Mouse (Mus musculus) limb, embryonic 14.5 days (tissue): ENCODE results near the gene Pprc1. TPM values are rescaled to one million over a fixed set of nuclear protein-coding genes. Genes with fewer than 3 reads are reported as not detected.
A peak's percentile ranks its signal among the peaks of the same experiment; 100 is the strongest.

Experiments
- ATAC-seq: fragments of 200-750 bp; cut with Nextera tagmentation; 2 replicates; pipeline ENCODE4 v1.8.0; 2017; ENCODE audit warnings: low read depth, moderate number of reproducible peaks, moderate TSS enrichment; ENCODE audit not compliant: low FRiP score
- DNase-seq: peaks from one replicate; pipeline ENCODE4 v3.0.0-alpha.2; 2015; ENCODE audit warnings: low spot score
- H3K27ac ChIP-seq: fragments of 300-500 bp; sonication (generic); replicated peaks from 2 replicates; pipeline ENCODE4 v1.5.1; 2014; ENCODE audit warnings: low read depth, mild to moderate bottlenecking, low read length, moderate library complexity, mixed read lengths
- H3K27me3 ChIP-seq: fragments of 300-500 bp; sonication (generic); 2 replicates; pipeline ENCODE4 v1.6.1; 2014; ENCODE audit warnings: low read length, mixed read lengths; ENCODE audit not compliant: control insufficient read depth, insufficient read depth
- H3K36me3 ChIP-seq: fragments of 300-500 bp; sonication (generic); 2 replicates; pipeline ENCODE4 v1.6.1; 2014; ENCODE audit warnings: mild to moderate bottlenecking, low read length, moderate library complexity, mixed read lengths; ENCODE audit not compliant: control insufficient read depth, insufficient read depth
- H3K4me1 ChIP-seq: fragments of 300-500 bp; sonication (generic); 2 replicates; pipeline ENCODE4 v1.6.1; 2014; ENCODE audit warnings: antibody characterized with exemption, low read length, mixed read lengths; ENCODE audit not compliant: control insufficient read depth, insufficient read depth
- H3K4me2 ChIP-seq: fragments of 300-500 bp; sonication (generic); replicated peaks from 2 replicates; pipeline ENCODE4 v1.6.1; 2014; ENCODE audit warnings: low read depth, mild to moderate bottlenecking, low read length, moderate library complexity; ENCODE audit not compliant: severe bottlenecking
- H3K4me3 ChIP-seq: fragments of 300-500 bp; sonication (generic); replicated peaks from 2 replicates; pipeline ENCODE4 v1.5.1; 2014; ENCODE audit warnings: low read length
- H3K9ac ChIP-seq: fragments of 300-500 bp; sonication (generic); 2 replicates; pipeline ENCODE4 v1.6.1; 2014; ENCODE audit warnings: mild to moderate bottlenecking, low read depth, low read length, moderate library complexity; ENCODE audit not compliant: severe bottlenecking
- H3K9me3 ChIP-seq: fragments of 300-500 bp; sonication (generic); 2 replicates; pipeline ENCODE4 v1.6.1; 2016; ENCODE audit warnings: low read length; ENCODE audit not compliant: control insufficient read depth
- POLR2A ChIP-seq: fragments of 200-500 bp; IDR thresholded peaks from 2 replicates; pipeline ENCODE4 v1.8.0; 2012; ENCODE audit warnings: inconsistent platforms, mild to moderate bottlenecking, moderate library complexity, borderline replicate concordance; ENCODE audit not compliant: insufficient read depth, insufficient read length; ENCODE audit errors: extremely low read depth
- WGBS: fragments of 180-500 bp; shearing (Covaris S2); extraction: QIAGEN DNeasy Blood & Tissue Kit; methylation state at CpG from one replicate; pipeline ENCODE4 v1.1.7; 2014; 5-methylcytosine and 5-hydroxymethylcytosine counted together
- polyA plus RNA-seq, 2 experiments: library from polyadenylated mRNA; depleted of rRNA in 1 of 2; stranded (reverse) in 1 of 2; unstranded in 1 of 2; fragments of >200 nt; fragmentation: Nextera tagmentation in 1 of 2; extraction: Ambion mirVana in 1 of 2; gene quantifications; 2 replicates each; pipeline versions ENCODE4 v1.2.1 to v1.2.3; 2012 to 2014

Pprc1 gene
- polyA plus RNA-seq, 2 experiments = 40.5 to 61.5 TPM

DNA sequence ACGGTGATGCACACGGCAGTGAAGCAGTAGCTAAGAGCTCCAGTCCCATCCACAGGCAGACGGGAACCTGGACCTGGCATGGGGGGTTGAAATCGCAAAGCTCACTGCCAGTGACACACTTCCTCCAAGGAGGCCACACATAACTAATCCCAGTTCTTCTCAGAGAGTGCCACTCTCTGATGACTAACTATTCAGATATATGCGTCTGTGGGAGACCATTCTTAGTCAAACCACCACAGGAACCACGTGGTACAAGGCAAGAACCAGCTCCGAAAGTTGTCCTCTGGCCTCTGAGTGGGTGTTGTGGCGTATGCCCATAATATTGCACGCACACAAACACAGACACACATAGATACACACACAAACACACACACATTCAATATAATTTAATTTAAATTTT is 42.4 kb upstream of the Pprc1 start:
- 80% methylated on average over 9 of the region's 9 CpGs for WGBS
- DNase-seq = no peak
- Histone ChIP-seq H3K9ac (no peak overlapping the region), H3K9me3 (no peaks in the 10 kb centered on the region), H3K4me2 (no peak overlapping the region), H3K4me3 (no peak overlapping the region), H3K27ac (no peak overlapping the region), H3K27me3 (no peaks in the 10 kb centered on the region), H3K4me1 (peaks cover 11% of the 10 kb centered on the region; the same call in 1 of the 2 replicates), H3K36me3 (no peaks in the 10 kb centered on the region; the same call in none of the 2 replicates)
- ATAC-seq = no peak
- no peak for TF ChIP-seq POLR2A

DNA sequence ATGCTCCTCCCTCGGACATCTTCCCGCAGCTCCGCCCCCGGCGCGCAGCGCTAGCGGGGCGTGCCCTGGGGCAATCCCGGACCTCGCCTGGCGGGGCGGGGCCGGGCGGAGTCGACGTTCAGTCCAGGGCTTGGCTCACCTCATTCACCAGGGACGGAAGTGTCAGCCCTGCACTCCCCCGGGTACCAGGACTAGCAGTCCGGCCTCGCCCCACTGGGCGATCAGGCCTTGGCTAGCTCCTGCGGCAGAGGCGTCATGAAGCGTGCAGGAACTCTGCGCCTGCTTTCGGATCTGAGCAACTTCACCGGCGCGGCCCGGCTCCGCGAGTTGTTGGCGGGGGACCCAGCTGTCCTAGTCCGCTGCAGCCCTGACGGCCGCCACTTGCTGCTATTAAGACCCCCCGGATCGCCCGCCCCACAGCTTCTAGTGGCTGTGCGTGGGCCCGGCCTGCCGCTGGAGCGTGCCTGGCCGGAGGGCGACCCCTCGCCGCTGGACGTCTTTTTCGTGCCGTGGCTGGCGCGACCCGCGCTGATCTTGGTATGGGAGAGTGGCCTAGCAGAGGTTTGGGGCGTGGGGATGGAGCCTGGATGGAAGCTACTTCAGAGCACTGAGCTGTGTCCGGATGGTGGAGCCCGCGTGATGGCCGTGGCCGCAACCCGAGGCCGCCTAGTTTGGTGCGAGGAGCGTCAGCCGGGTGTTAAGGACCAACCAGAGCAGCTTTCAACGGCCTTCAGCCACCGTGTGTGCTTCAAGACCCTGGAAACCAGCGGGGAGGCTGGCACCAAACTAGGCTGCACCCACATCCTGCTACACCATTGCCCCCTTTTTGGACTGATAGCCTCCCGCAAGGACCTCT is 41.1 kb upstream of the Pprc1 start, which contains the start of gene Hps6:
Gene Hps6, plus strand, starts transcription at position 138 of the 856 bp plus-strand sequence.
- Histone ChIP-seq H3K9me3 (no peaks in the 10 kb centered on the region), H3K36me3 (no peaks in the 10 kb centered on the region; the same call in none of the 2 replicates), H3K27ac (no peak within 1 kb of the TSS), H3K4me2 (peak within 1 kb of the TSS; percentile 100), H3K4me3 (peak within 1 kb of the TSS; percentile 63), H3K27me3 (no peaks in the 10 kb centered on the region), H3K4me1 (peaks cover 8% of the 10 kb centered on the region; the same call in 1 of the 2 replicates), H3K9ac (peak within 1 kb of the TSS; percentile 80)
- no peak for TF ChIP-seq POLR2A
- WGBS = 3% methylated on average over 67 of the region's 70 CpGs
- DNase-seq (peak; percentile 59), ATAC-seq (peak; percentile 75)

DNA sequence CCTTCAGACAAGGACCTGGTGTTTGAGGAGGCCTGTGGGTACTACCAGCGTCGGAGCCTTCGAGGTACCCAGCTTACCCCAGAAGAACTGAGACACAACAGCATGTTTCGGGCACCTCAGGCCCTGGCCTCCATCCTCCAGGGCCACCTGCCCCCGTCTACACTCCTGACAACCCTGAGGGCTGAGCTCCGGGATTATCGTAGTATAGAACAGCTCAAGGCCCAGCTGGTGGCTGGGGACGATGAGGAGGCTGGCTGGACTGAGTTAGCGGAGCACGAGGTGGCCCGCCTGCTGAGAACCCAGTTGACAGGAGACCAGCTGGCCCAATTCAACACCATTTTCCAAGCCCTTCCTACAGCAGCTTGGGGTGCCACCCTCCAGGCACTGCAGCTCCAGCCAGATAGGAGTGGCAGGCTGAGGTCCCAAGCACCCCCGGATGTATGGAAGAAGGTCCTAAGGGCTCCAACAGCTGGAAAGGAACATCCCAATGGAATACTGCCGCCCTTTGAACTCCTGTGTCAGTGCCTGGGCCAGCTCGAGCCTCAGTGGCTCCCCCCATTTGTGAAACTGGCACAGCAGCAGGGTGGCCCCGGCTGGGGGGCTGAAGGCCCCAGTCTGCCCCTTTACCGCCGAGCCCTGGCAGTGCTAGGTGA is 39.7 kb upstream of the Pprc1 start:
- DNase-seq (no peak), ATAC-seq (no peak)
- Histone ChIP-seq H3K4me3 (no peak overlapping the region), H3K27ac (no peak overlapping the region), H3K27me3 (no peaks in the 10 kb centered on the region), H3K9me3 (no peaks in the 10 kb centered on the region), H3K36me3 (no peaks in the 10 kb centered on the region; the same call in none of the 2 replicates), H3K4me2 (0 out of 2 replicates have a peak overlapping the region, but pooled peaks have one; percentile 100), H3K4me1 (peaks cover 8% of the 10 kb centered on the region; the same call in 1 of the 2 replicates), H3K9ac (no peak overlapping the region)
- 80% methylated on average over 17 of the region's 17 CpGs for WGBS
- TF ChIP-seq POLR2A = no peak

DNA sequence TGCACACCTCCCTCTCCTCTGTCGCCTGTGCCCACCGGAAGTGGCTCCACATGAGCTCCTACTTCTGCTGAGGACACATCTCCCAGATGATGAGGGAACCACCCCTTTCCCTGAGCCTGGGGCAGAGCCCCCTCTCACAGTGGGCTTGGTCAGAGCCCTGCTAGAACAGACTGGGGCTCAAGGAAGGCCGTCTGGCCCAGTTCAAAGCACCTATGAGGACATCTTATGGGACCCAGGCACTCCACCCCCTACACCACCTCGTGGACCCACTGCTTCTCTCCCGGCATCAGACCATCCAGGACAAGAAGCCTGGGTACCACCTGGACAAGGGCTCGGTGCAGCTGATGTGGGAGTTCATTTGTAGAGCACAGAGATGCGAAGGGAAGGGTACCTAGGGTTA is 39.0 kb upstream of the Pprc1 start:
- Histone ChIP-seq H3K4me3 (no peak overlapping the region), H3K36me3 (no peaks in the 10 kb centered on the region; the same call in none of the 2 replicates), H3K4me1 (peaks cover 8% of the 10 kb centered on the region; the same call in 1 of the 2 replicates), H3K4me2 (no peak overlapping the region), H3K9ac (no peak overlapping the region), H3K9me3 (no peaks in the 10 kb centered on the region), H3K27me3 (no peaks in the 10 kb centered on the region), H3K27ac (no peak overlapping the region)
- TF ChIP-seq POLR2A = no peak
- ATAC-seq (no peak), DNase-seq (no peak)
- WGBS = 73% methylated on average over 7 of the region's 7 CpGs

DNA sequence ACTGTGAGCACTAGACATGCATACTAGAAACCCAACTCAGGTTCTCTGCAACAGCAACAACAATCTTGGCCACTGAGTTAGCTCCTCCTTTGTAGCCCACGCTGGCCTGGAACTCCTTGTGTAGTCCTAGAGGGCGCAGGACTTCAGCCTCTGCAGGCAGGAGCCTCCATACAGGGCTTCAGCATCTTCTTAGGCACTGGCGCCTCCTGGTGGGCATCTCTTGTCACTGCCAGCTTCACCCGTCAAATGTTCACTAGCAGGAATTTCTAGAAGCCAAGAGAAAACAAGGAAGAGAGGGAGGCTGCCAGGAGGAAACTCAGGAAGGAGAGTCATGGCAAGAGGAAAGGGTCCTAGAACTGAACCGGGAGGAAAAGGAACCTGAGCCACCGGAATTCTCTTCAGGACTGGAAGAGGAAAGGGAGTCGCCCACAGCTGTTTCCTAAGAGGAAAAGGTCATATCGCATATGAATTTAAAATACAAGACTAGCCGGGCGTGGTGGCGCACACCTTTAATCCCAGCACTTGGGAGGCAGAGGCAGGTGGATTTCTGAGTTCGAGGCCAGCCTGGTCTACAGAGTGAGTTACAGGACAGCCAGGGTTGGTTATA is 30.0 kb upstream of the Pprc1 start:
- Histone ChIP-seq H3K36me3 (no peaks in the 10 kb centered on the region), H3K4me3 (no peak overlapping the region), H3K27ac (no peak overlapping the region), H3K27me3 (no peaks in the 10 kb centered on the region), H3K4me1 (no peaks in the 10 kb centered on the region), H3K9ac (no peak overlapping the region), H3K9me3 (no peaks in the 10 kb centered on the region), H3K4me2 (no peak overlapping the region)
- WGBS = 46% methylated on average over 12 of the region's 12 CpGs
- DNase-seq (peak; percentile 91), ATAC-seq (peak; percentile 71; the same call in 1 of the 2 replicates)
- no peak for TF ChIP-seq POLR2A
